Mouse (Mus musculus): ENCODE measurements around the gene Spop.
"Not testable (repeated sequence)": the region's sequence is repeated elsewhere in the genome, so short reads cannot be mapped to it uniquely, and the experiment has no call there.

The Spop gene

DNA sequence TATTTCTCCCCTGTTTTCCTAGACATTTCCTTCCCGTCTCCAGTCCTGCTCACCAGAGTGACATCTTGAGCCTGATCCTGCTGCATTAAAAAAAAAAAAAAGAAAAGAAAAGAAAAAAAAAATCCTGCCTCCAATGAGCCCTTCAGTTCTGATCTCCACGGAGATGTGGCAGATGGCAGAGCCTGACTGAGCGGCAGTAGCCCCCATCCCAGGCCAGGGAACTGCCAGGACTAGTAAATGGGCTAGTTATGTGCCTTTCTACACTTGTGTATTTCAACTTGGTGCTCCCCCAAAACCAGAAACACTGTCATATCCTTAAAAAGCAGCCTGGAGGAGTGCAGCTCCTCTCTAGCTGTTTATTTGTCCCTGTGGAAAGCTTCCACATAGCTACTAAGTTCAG, 87.0 kb downstream of the Spop start:
- no peak for DNase-seq

- not testable (repeated sequence) for DNase-seq
Observed at GRCm38 (mm10) chr11:95501826-95502225, 87.9 kb downstream of the Spop start.

GRCm38 (mm10) chr11:95503581-95504180, 89.8 kb downstream of the Spop start:
- DNase-seq = peak; percentile 95

DNA sequence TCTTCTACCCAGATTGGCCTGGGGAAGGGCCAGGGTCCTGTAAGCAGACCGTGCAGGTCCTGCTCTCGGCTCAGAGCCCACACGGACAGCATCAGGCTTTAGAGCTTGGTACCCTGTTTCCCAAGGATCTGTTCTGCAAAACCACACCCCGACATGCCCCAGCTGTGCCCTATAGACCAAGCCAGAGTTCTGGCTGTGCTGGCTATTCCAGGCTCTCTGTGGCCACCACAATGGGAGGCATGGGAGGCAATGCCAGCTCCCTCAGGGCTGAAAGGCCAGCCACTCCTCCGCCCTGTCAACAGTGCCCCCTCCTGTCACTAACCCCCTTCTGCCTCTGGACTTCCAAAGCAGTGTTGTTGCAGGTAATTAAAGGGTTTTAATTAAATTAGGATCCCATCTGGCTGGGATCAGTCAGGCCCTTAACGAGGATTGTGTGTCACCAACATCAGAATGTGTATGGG, 90.4 kb downstream of the Spop start:
- DNase-seq = peak; percentile 97

DNA sequence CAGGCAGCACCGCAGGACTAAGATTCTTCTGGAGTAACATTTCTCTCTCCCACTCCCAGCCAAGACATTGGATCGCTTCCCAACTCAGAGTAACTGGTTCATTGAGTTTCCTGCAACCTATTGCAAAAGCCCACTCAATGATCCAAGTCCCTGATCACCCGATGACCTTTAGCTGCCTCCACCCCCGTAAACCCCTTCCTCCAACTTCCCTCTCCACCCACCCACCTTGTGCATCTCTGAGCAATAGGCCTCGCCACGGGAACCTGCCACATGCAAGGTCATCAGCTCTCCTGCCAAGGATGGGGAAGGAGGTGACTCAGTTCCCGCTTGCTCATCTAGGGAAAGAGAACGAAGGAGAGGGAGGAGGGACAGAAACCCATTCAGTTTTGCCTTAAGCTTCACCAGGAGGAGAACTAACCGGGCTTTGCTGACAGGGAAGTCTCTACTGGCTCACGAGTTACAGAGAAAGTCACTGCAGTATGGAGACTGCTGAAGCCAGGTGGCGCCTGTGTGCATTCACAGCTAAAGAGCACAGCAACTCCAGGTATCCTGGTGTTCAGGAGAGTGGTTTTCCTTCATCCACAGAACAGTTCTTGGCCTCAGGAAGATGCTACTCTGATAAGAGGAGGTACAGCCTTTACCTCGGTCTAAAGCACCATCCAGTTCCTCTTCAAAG, 93.3 kb downstream of the Spop start:
- peak; percentile 95 for DNase-seq

- no peak for DNase-seq
Observed at GRCm38 (mm10) chr11:95507785-95508184, 93.9 kb downstream of the Spop start.

GRCm38 (mm10) chr11:95508211-95508926, 94.5 kb downstream of the Spop start:
- peak; percentile 94 for DNase-seq

GRCm38 (mm10) chr11:95509126-95509717, 95.3 kb downstream of the Spop start:
- DNase-seq = peak; percentile 90

- peak; percentile 92 for DNase-seq
Observed at GRCm38 (mm10) chr11:95510631-95511030, 96.8 kb downstream of the Spop start.

GRCm38 (mm10) chr11:95511919-95512318, 98.0 kb downstream of the Spop start:
- peak; percentile 84 for DNase-seq

DNA sequence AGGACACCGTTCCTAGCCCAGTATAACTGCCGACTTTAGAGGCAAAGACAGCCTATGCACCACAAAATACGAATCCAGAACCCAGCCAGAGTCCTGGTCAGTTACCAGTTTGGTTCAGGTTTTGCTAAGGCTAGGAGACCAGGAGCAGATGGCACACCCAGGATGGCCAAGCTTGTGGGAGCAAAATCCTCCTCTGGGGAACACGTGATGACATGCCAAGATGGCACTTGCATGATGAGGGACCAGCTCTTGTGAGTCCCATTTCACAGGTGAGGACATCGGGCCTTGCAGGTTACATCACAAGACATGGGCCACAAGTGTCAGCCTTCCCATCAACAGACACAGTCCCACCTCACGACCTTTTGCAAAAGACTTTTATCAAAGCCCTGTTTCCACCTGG, 98.5 kb downstream of the Spop start:
- peak; percentile 85 for DNase-seq

GRCm38 (mm10) chr11:95513461-95514297, 99.8 kb downstream of the Spop start:
- peak; percentile 95 for DNase-seq

DNA sequence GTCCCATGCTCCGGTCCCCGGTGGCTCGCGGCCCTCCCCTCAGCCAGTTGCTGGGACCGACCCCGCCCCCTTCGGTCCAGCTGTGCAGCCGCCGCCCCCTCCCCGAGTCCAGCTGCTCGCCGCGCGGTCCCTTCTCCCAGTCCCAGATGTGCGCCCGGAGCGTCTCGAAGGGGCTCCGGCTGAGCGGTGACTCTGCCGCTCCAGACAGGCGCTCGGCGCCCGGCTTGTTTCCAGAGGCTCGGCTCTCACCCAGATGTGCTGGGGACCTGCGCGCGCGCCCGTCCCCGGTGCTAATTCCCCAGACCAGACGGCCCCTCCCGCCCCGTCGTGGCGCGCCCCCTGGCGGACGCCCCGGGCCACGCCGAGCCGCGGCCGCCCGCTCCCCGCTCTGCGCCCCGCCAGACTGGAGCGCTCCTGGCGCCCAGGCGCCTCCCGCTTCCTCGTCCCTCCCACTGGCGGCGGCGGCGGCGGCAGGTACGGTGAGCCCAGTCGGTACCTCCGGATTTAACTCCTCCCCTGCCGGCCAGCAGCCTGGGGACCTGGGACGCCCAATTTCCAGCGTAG, 100.5 kb downstream of the Spop start, which contains the start of gene Nxph3:
Gene Nxph3 (minus strand): TSS at position 273 of the 564 bp plus-strand sequence.
- DNase-seq = peak; percentile 97

DNA sequence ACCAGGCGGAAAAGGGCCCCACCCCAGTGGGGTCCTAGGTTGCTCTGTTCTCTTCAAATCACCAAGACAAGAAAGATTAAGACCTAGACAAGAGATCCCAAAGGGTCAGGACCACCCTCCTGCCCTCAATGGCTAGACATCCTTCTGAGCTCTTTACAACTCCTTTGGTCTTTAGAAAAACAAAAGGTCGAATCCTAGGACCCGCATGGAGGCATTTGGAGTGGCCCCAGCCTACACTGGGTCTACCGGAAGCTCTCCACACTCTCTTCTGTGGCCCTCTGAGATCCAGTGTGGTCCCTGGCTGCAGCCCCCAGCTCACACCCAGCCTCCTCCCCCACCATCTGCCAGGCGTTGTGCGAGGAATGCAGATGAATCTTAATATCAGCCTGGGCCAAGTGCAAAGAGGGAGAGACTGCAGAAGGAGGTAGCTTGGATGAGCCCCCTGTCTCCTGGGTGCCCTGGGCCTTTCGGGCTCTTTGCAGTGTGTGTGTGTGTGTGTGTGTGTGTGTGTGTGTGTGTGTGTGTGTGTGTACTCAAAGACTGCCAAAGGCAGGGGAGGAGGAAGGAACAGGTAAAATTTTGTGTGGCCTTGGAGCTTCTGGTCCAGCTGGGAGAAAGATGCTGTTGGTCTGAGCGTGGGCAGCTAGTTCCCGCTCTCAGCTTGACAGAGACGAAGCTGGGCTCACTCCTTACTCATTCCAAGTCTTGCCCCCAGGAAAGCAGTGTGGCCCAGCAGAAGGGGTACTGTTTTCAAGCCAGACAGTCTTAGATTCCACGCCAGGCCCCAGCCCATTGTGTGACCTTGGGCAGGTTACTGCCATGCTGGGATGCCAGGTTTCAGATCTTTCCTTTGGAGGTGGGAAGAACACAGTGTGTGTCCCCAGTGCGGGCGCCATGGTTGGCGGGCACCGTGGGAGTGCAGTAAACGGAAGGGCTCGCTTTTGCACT, 101.8 kb downstream of the Spop start:
- DNase-seq = peak; percentile 79

- no peak for DNase-seq
Observed at GRCm38 (mm10) chr11:95516491-95516911, 102.6 kb downstream of the Spop start.

DNA sequence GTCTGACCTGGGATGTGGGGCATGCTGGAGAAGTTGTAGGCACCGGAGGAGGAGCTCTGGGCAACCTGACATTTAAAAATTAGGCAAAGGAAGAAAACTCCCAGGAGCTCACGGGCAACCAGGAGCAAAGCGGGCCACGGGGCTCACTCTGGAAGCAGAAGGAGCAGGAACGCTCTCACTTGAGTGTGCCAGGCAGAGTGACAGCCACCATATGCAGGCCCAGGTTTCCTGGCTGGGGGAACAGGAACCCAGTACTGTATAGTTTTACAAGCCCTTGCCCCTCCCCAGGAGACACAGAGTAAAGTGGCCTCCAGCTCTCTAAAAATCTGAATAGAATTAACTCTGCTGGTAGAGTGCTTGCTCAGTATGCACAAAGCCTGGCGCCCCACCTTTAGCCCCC, 103.3 kb downstream of the Spop start:
- no peak for DNase-seq

DNA sequence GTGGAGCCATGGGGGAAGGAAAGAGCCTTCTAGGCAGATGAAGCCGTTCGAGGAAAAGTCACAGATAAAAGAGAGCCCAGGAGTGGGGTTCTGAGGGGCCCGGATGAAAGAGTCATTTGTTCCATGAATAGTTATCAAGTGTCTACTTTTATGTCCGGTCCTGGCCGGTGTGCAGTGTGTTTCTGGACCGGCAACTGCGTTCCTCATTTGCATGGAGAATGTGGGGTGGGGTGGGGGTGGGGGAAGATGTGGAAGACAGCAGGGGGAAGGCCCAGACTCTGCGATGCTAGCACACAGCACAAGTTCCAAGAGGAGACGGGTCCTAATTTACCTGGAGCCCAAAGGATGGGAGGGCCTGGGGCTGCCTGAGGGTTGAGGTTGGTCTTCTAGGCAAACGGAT, 105.4 kb downstream of the Spop start:
- no peak for DNase-seq

GRCm38 (mm10) chr11:95519996-95520395, 106.1 kb downstream of the Spop start:
- no peak for DNase-seq

- DNase-seq = peak; percentile 97
Observed at GRCm38 (mm10) chr11:95520456-95521072, 106.7 kb downstream of the Spop start.

DNA sequence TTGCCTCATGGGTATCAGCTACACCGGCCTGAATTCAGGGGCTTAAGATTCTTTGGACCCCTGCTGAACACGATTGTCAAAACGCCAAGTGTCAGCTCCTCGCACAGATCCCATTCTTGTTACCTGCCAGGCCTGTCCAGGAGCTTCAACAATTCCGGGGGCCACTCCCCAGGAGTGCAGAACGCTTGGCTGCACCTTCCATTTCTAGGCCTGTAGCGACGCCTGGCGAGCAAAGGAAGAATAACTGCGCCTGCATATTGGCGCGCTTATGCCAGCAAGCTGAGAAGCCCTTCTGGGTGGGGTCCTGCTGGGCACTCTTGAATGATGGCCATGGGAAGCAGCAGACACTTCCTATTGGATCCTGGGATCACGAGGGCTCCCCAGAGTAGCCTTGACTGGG, 107.7 kb downstream of the Spop start:
- DNase-seq = peak; percentile 96

Data from heart, adult 11 months (tissue).